Mouse (Mus musculus) olfactory bulb, adult 2 months (tissue): ENCODE measurements around the gene Fis1.

Experiments used
- CTCF ChIP-seq: fragments of 200-500 bp; IDR thresholded peaks from 2 replicates; pipeline ENCODE4 v1.5.1; 2012; ENCODE audit warnings: low read depth, mild to moderate bottlenecking, low read length, moderate library complexity; ENCODE audit not compliant: insufficient read depth
- POLR2A ChIP-seq: fragments of 200-500 bp; IDR thresholded peaks from 2 replicates; pipeline ENCODE4 v1.6.1; 2012; ENCODE audit warnings: mild to moderate bottlenecking, low read depth, low read length, moderate library complexity; ENCODE audit not compliant: insufficient read depth

- TF ChIP-seq POLR2A: no peak
- TF ChIP-seq CTCF: no peak
Measured at GRCm38 (mm10) chr5:136967592-136967991, 14.5 kb downstream of the Fis1 start.
